Mouse (Mus musculus): Measurements from ENCODE around the gene Socs4. TPM values are rescaled to one million over a fixed set of nuclear protein-coding genes. Genes with fewer than 3 reads are reported as not detected.

The Socs4 gene
- 7.4 and 8.4 TPM in 2 replicates for polyA plus RNA-seq (2012; rRNA removed)

GRCm38 (mm10) chr14:47276637-47277393, at the start of gene Socs4, which contains the start of gene Wdhd1:
TSS of gene Socs4 (plus strand) at chr14:47276931.
TSS of gene Wdhd1 (minus strand) at chr14:47276857.

GRCm38 (mm10) chr14:47297785-47298407, 21.2 kb downstream of the Socs4 start, which contains the start of gene Mapk1ip1l:
TSS of gene Mapk1ip1l (plus strand) at chr14:47298266.

Other genes with a start within 250 kb of the Socs4 start
- 2.8 and 3.7 TPM in 2 replicates for gene Gch1, start 87.5 kb upstream of the Socs4 start, polyA plus RNA-seq (2012; rRNA removed)
- gene Wdhd1, start 74 bp upstream of the Socs4 start, polyA plus RNA-seq (2012; rRNA removed), result 20.0 and 22.4 TPM in 2 replicates
- gene Mapk1ip1l, start 21.3 kb downstream of the Socs4 start, polyA plus RNA-seq (2012; rRNA removed), result 53.5 and 56.3 TPM in 2 replicates
- 7.0 and 11.0 TPM in 2 replicates for gene Lgals3, start 90.8 kb downstream of the Socs4 start, polyA plus RNA-seq (2012; rRNA removed)
- 19.2 and 25.5 TPM in 2 replicates for gene Dlgap5, start 141.5 kb downstream of the Socs4 start, polyA plus RNA-seq (2012; rRNA removed)
- 19.6 and 22.3 TPM in 2 replicates for gene Fbxo34, start 173.5 kb downstream of the Socs4 start, polyA plus RNA-seq (2012; rRNA removed)

All from central nervous system, embryonic 14 days (tissue).